Mouse (Mus musculus) heart, postnatal 0 days (tissue): ENCODE data around the gene Asic1.

Experiments
- CTCF ChIP-seq: IDR thresholded peaks from 2 replicates; pipeline ENCODE4 v1.5.1; 2016; ENCODE audit warnings: antibody characterized with exemption, control low read depth, low read depth
- EP300 ChIP-seq: IDR thresholded peaks from 2 replicates; pipeline ENCODE4 v1.6.1; 2016; ENCODE audit warnings: antibody characterized with exemption, low read depth

DNA sequence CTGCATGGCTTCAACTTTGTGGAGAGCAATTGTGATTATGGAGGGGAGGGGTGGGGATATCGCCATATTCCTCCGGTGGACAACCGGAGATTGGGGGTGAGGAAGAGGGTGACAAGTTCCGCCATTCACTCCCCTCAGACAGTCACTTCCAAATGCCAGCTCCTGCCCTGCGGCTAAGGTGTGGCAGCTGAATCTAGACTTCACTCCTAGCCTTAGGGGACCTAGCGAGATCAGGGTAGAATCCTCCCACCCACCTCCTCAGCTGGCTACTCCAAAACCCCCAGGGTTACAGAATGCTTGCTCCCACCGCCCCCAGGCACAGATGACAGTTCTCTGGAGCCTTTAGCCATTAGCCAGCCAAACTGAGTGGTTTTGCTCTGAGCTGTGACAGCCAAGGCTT, 8.8 kb downstream of the Asic1 start:
- TF ChIP-seq EP300 (no peak), CTCF (no peak)
